Mouse (Mus musculus): ENCODE measurements around the gene Gk5.

DNA sequence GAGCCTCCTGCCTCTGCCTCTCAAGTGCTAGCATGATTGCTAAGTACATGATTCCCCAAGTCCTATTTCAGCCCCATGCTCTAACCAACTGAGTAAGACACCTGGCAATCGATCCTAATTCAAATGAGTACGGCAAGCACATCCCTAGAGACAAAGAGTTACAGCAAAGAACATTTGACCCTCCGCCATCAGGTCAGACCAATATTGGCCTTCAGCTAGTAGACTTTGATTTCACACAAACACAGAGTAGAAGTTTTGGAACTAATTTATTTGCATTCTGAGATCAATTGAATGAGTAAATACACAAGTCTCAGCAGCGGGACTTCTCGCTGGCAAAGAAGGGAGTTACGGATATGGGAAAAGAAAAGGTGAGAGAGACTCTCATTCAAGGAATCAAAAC is 33.9 kb upstream of the Gk5 start:
- TF ChIP-seq CTCF (IDR thresholded peaks at IDR 0.05; ENCODE audit: low read depth, low read length), result no peak
- TF ChIP-seq POLR2AphosphoS5 (IDR thresholded peaks at IDR 0.05; ENCODE audit: insufficient replicate concordance, low read depth, low read length), result no peak
- TF ChIP-seq GATA1 (IDR thresholded peaks at IDR 0.05; ENCODE audit: borderline replicate concordance, low read length), result no peak
- no peak for TF ChIP-seq TAL1 (conservative IDR thresholded peaks at IDR 0.05; ENCODE audit: low read depth, low read length)
- no peak for TF ChIP-seq GATA2 (IDR thresholded peaks at IDR 0.05; ENCODE audit: borderline replicate concordance, low read depth, low read length)
